Mouse (Mus musculus) CH12.LX (cell line): ENCODE results near the gene Tnfrsf18. TPM values are rescaled to one million over a fixed set of nuclear protein-coding genes. Genes with fewer than 3 reads are reported as not detected.
A peak's percentile ranks its signal among the peaks of the same experiment; 100 is the strongest.

ENCODE experiments used
- DNase-seq: peaks from one replicate; pipeline ENCODE4 v3.0.0-alpha.2; 2013; ENCODE audit errors: extremely low read depth
- H3K27ac ChIP-seq: 2 replicates; pipeline ENCODE4 v1.5.1; 2012; ENCODE audit warnings: low read depth, mild to moderate bottlenecking, control low read depth, moderate library complexity; ENCODE audit not compliant: insufficient read depth
- H3K27me3 ChIP-seq: replicated peaks from 2 replicates; pipeline ENCODE3; 2012; ENCODE audit warnings: inconsistent platforms
- H3K36me3 ChIP-seq, 2 experiments: replicated peaks in 1 of 2; 2 replicates each; pipeline versions ENCODE3 to v1.6.1; 2012; ENCODE audit warnings: inconsistent platforms in 1 of 2, low read length in 1 of 2, mild to moderate bottlenecking in 1 of 2, mixed read lengths in 1 of 2, moderate library complexity in 1 of 2; ENCODE audit not compliant: control insufficient read depth in 1 of 2, insufficient read depth in 1 of 2
- H3K4me1 ChIP-seq, 2 experiments: 2 replicates each; pipeline ENCODE4 v1.6.1; 2012; ENCODE audit warnings: inconsistent platforms in 1 of 2, moderate library complexity in 1 of 2; ENCODE audit not compliant: insufficient read depth in 2 of 2, control insufficient read depth in 1 of 2
- H3K4me2 ChIP-seq: 2 replicates; pipeline ENCODE4 v1.6.1; 2012; ENCODE audit warnings: low read depth, mild to moderate bottlenecking, control low read depth; ENCODE audit not compliant: poor library complexity, insufficient read depth, severe bottlenecking
- H3K4me3 ChIP-seq, 3 experiments: fragments of 150-350 bp in 1 of 3; sonication (generic) in 1 of 3; replicated peaks in 1 of 3; 2 replicates each; pipeline versions ENCODE3 to v1.5.1; 2011 to 2012; ENCODE audit warnings: low read depth in 2 of 3, low read length in 2 of 3, mild to moderate bottlenecking in 2 of 3, moderate library complexity in 2 of 3, control low read depth in 1 of 3, improper control_type of control experiment in 1 of 3, inconsistent platforms in 1 of 3, mixed read lengths in 1 of 3; ENCODE audit not compliant: poor library complexity in 1 of 3
- H3K79me2 ChIP-seq: replicated peaks from 2 replicates; pipeline ENCODE4 v1.6.1; 2012; ENCODE audit warnings: mild to moderate bottlenecking, moderate library complexity; ENCODE audit not compliant: control insufficient read depth, poor library complexity, insufficient read depth, severe bottlenecking; ENCODE audit errors: extremely low read depth
- H3K9ac ChIP-seq: 2 replicates; pipeline ENCODE4 v1.6.1; 2012; ENCODE audit warnings: low read depth, mild to moderate bottlenecking, control low read depth, moderate library complexity; ENCODE audit not compliant: insufficient read depth
- H3K9me3 ChIP-seq: replicated peaks from 2 replicates; pipeline ENCODE3; 2012; ENCODE audit warnings: low read length, inconsistent platforms, mixed read lengths
- BHLHE40 ChIP-seq: IDR thresholded peaks from 2 replicates; pipeline ENCODE4 v1.6.1; 2011; ENCODE audit warnings: mild to moderate bottlenecking, low read depth, low read length, improper control_type of control experiment
- CHD1 ChIP-seq: IDR thresholded peaks from 2 replicates; pipeline ENCODE4 v1.6.1; 2012; ENCODE audit warnings: low read depth, low read length, improper control_type of control experiment, inconsistent platforms
- CHD2 ChIP-seq: IDR thresholded peaks from 2 replicates; pipeline ENCODE4 v1.6.1; 2011; ENCODE audit warnings: low read length, improper control_type of control experiment
- CTCF ChIP-seq, 2 experiments: IDR thresholded peaks in 1 of 2; conservative IDR thresholded peaks in 1 of 2; 2 replicates each; pipeline ENCODE4 v1.5.1; 2011 to 2012; ENCODE audit warnings: low read depth in 2 of 2, low read length in 2 of 2, improper control_type of control experiment in 1 of 2, inconsistent platforms in 1 of 2, mild to moderate bottlenecking in 1 of 2, moderate library complexity in 1 of 2
- E2F4 ChIP-seq: IDR thresholded peaks from 2 replicates; pipeline ENCODE4 v1.6.1; 2011; ENCODE audit warnings: low read depth, low read length, improper control_type of control experiment; ENCODE audit not compliant: insufficient replicate concordance
- ELF1 ChIP-seq: IDR thresholded peaks from 2 replicates; pipeline ENCODE4 v1.6.1; 2014; ENCODE audit warnings: low read depth, mild to moderate bottlenecking, inconsistent platforms, low read length, improper control_type of control experiment
- EP300 ChIP-seq: IDR thresholded peaks from 2 replicates; pipeline ENCODE4 v1.6.1; 2011; ENCODE audit warnings: low read length, improper control_type of control experiment
- ETS1 ChIP-seq: conservative IDR thresholded peaks from 2 replicates; pipeline ENCODE4 v1.6.1; 2012; ENCODE audit warnings: low read depth, mild to moderate bottlenecking, inconsistent platforms, low read length, improper control_type of control experiment, moderate library complexity
- GABPA ChIP-seq: IDR thresholded peaks from 2 replicates; pipeline ENCODE4 v1.6.1; 2012; ENCODE audit warnings: low read depth, low read length, improper control_type of control experiment, inconsistent platforms; ENCODE audit not compliant: insufficient replicate concordance
- HCFC1 ChIP-seq: IDR thresholded peaks from 2 replicates; pipeline ENCODE4 v1.6.1; 2012; ENCODE audit warnings: low read depth, mild to moderate bottlenecking, inconsistent platforms, low read length, improper control_type of control experiment
- IRF4 ChIP-seq: IDR thresholded peaks from 2 replicates; pipeline ENCODE4 v1.6.1; 2014; ENCODE audit warnings: low read depth, mild to moderate bottlenecking, inconsistent platforms, low read length, improper control_type of control experiment
- JUN ChIP-seq: IDR thresholded peaks from 2 replicates; pipeline ENCODE4 v1.6.1; 2011; ENCODE audit warnings: low read depth, mild to moderate bottlenecking, low read length, improper control_type of control experiment, moderate library complexity; ENCODE audit not compliant: insufficient read depth
- JUND ChIP-seq: conservative IDR thresholded peaks from 2 replicates; pipeline ENCODE4 v1.6.1; 2011; ENCODE audit warnings: low read depth, low read length, improper control_type of control experiment
- KAT2A ChIP-seq: IDR thresholded peaks from 2 replicates; pipeline ENCODE4 v1.6.1; 2012; ENCODE audit warnings: low read length, improper control_type of control experiment, inconsistent platforms; ENCODE audit not compliant: insufficient replicate concordance
- MAFK ChIP-seq: IDR thresholded peaks from 2 replicates; pipeline ENCODE4 v1.6.1; 2011; ENCODE audit warnings: low read length, improper control_type of control experiment; ENCODE audit not compliant: insufficient replicate concordance
- MAX ChIP-seq: IDR thresholded peaks from 2 replicates; pipeline ENCODE4 v1.6.1; 2011; ENCODE audit warnings: low read length, improper control_type of control experiment
- MAZ ChIP-seq: IDR thresholded peaks from 2 replicates; pipeline ENCODE4 v1.6.1; 2012; ENCODE audit warnings: low read depth, mild to moderate bottlenecking, inconsistent platforms, low read length, improper control_type of control experiment, moderate library complexity
- MEF2A ChIP-seq: IDR thresholded peaks from 2 replicates; pipeline ENCODE4 v1.6.1; 2014; ENCODE audit warnings: low read depth, mild to moderate bottlenecking, inconsistent platforms, low read length, improper control_type of control experiment, borderline replicate concordance
- MXI1 ChIP-seq: IDR thresholded peaks from 2 replicates; pipeline ENCODE4 v1.6.1; 2011; ENCODE audit warnings: mild to moderate bottlenecking, low read depth, low read length, improper control_type of control experiment
- MYC ChIP-seq: IDR thresholded peaks from 2 replicates; pipeline ENCODE4 v1.6.1; 2011; ENCODE audit warnings: low read depth, mild to moderate bottlenecking, improper control_type of control experiment, low read length
- NELFE ChIP-seq: IDR thresholded peaks from 2 replicates; pipeline ENCODE4 v1.6.1; 2011; ENCODE audit warnings: low read depth, low read length, improper control_type of control experiment
- NRF1 ChIP-seq: IDR thresholded peaks from 2 replicates; pipeline ENCODE4 v1.6.1; 2014; ENCODE audit warnings: low read depth, mild to moderate bottlenecking, inconsistent platforms, low read length, improper control_type of control experiment, moderate library complexity
- PAX5 ChIP-seq: IDR thresholded peaks from 2 replicates; pipeline ENCODE4 v1.6.1; 2012; ENCODE audit warnings: low read length, inconsistent platforms, mixed read lengths
- POLR2A ChIP-seq: IDR thresholded peaks from 2 replicates; pipeline ENCODE4 v1.6.1; 2011; ENCODE audit warnings: low read depth, mild to moderate bottlenecking, improper control_type of control experiment, low read length
- POLR2AphosphoS2 ChIP-seq: IDR thresholded peaks from 2 replicates; pipeline ENCODE4 v1.6.1; 2011; ENCODE audit warnings: low read depth, low read length, improper control_type of control experiment
- RAD21 ChIP-seq: IDR thresholded peaks from 2 replicates; pipeline ENCODE4 v1.6.1; 2011; ENCODE audit warnings: low read depth, mild to moderate bottlenecking, low read length, improper control_type of control experiment, moderate library complexity
- RCOR1 ChIP-seq: conservative IDR thresholded peaks from 2 replicates; pipeline ENCODE4 v1.6.1; 2012; ENCODE audit warnings: low read depth, mild to moderate bottlenecking, inconsistent platforms, low read length, improper control_type of control experiment
- SIN3A ChIP-seq: IDR thresholded peaks from 2 replicates; pipeline ENCODE4 v1.6.1; 2012; ENCODE audit warnings: low read length, improper control_type of control experiment, inconsistent platforms
- SMC3 ChIP-seq: IDR thresholded peaks from 2 replicates; pipeline ENCODE4 v1.6.1; 2011; ENCODE audit warnings: low read depth, low read length, improper control_type of control experiment
- TBP ChIP-seq: conservative IDR thresholded peaks from 2 replicates; pipeline ENCODE4 v1.6.1; 2011; ENCODE audit warnings: low read depth, low read length, improper control_type of control experiment
- TCF12 ChIP-seq: IDR thresholded peaks from 2 replicates; pipeline ENCODE4 v1.6.1; 2014; ENCODE audit warnings: low read depth, mild to moderate bottlenecking, inconsistent platforms, low read length, improper control_type of control experiment
- UBTF ChIP-seq: IDR thresholded peaks from 2 replicates; pipeline ENCODE4 v1.6.1; 2012; ENCODE audit warnings: low read depth, mild to moderate bottlenecking, inconsistent platforms, low read length, improper control_type of control experiment, moderate library complexity
- USF1 ChIP-seq: IDR thresholded peaks from 2 replicates; pipeline ENCODE4 v1.6.1; 2014; ENCODE audit warnings: low read depth, mild to moderate bottlenecking, inconsistent platforms, low read length, improper control_type of control experiment
- USF2 ChIP-seq: conservative IDR thresholded peaks from 2 replicates; pipeline ENCODE4 v1.6.1; 2011; ENCODE audit warnings: low read depth, low read length, improper control_type of control experiment
- ZC3H11A ChIP-seq: IDR thresholded peaks from 2 replicates; pipeline ENCODE4 v1.6.1; 2012; ENCODE audit warnings: low read depth, mild to moderate bottlenecking, inconsistent platforms, low read length, improper control_type of control experiment
- ZKSCAN1 ChIP-seq: IDR thresholded peaks from 2 replicates; pipeline ENCODE4 v1.6.1; 2012; ENCODE audit warnings: low read depth, inconsistent platforms, low read length, improper control_type of control experiment, borderline replicate concordance
- ZMIZ1 ChIP-seq: IDR thresholded peaks from 2 replicates; pipeline ENCODE4 v1.6.1; 2012; ENCODE audit warnings: low read depth, mild to moderate bottlenecking, inconsistent platforms, low read length, improper control_type of control experiment
- ZNF384 ChIP-seq: IDR thresholded peaks from 2 replicates; pipeline ENCODE4 v1.6.1; 2012; ENCODE audit warnings: low read depth, low read length, improper control_type of control experiment, inconsistent platforms
- dilution Hi-C: fragments of 300-500 bp; cut with MboI; formaldehyde crosslinking; loops from 2 replicates; pipeline ENCODE4 v1.14.3; 2020; ENCODE audit warnings: low sequenced_read_pairs; ENCODE audit not compliant: extremely low pct_unique_long_range_greater_than_20kb, extremely low pct_ligation_motif_present
- in situ Hi-C: fragments of 300-500 bp; cut with MboI; formaldehyde crosslinking; loops from 3 replicates; pipeline ENCODE4 v1.14.3; 2019; ENCODE audit warnings: low sequenced_read_pairs, low pct_ligation_motif_present, low pct_unique_long_range_greater_than_20kb, mixed read lengths
- polyA plus RNA-seq: library from polyadenylated mRNA; unstranded; fragments of >175 nt; gene quantifications from 2 replicates; pipeline ENCODE4 v1.2.1, GENCODE M21; 2012; ENCODE audit warnings: low read depth; ENCODE audit not compliant: insufficient read length
- total RNA-seq, 2 experiments: library from RNA; depleted of rRNA; stranded (reverse); fragments of 300-350 nt in 1 of 2; fragments of >200 nt in 1 of 2; gene quantifications; 2 replicates each; pipeline ENCODE4 v1.2.3; 2012 to 2014

Tnfrsf18 gene
- total and polyA plus RNA-seq, 3 experiments: 48.4 to 76.1 (median 50.7) TPM

DNA sequence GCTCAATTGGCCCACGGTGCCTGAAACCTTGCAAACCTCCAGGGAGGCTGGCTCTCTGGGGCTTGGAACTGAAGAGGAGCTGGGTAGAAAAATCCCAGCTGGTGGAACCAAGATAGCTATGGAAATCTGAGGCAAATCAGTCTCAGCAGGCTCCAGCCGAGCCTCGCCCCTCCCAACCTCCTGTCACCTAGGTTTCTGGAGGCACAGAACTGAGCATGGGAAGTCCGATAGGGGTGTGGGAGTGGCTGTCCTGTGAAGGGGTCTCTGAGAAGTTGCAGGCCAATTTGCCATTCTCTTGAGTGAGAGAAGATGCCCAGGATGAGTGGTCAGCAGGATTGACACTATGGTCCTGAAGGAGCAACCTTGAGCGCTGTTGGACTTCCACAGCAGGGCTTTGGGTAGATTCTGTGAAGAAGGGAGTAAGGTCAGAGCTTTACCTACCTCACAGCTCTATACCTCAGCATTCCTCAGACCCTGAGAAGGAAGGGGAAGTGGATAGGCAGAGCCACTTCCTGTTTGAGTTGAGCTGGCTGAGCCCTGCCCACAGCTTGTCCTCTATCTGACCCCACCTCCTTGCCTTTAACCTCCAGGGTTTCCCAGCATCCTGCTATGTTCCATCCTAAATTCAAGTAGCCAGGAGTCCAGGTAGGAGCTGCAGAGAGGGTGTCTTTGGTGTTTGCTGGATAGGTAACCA, 41.4 kb downstream of the Tnfrsf18 start:
- dilution Hi-C loops (no loop called here), in situ Hi-C loops (no loop called here)
- H3K4me1 ChIP-seq: peaks cover 19 to 71% of the 10 kb centered on the region in 2 experiments
- H3K79me2 ChIP-seq: no peaks in the 10 kb centered on the region
- H3K4me2 ChIP-seq: peak overlapping the region; percentile 81
- H3K4me3 ChIP-seq: peak overlapping the region; percentile 62 to 74 (median 63)
- DNase-seq: peak; percentile 59
- no peaks in the 10 kb centered on the region for H3K27me3 ChIP-seq
- H3K9me3 ChIP-seq: no peaks in the 10 kb centered on the region
- peaks cover 0 to 23% of the 10 kb centered on the region in 2 experiments for H3K36me3 ChIP-seq
- TF ChIP-seq POLR2AphosphoS2 (no peak), EP300 (peak; percentile 28; the same call in 1 of the 2 replicates), ZNF384 (no peak), KAT2A (no peak), JUN (no peak), USF2 (no peak), USF1 (no peak), CHD1 (no peak), TCF12 (peak; percentile 55), PAX5 (no peak), E2F4 (no peak), ZKSCAN1 (no peak), ZC3H11A (no peak), BHLHE40 (no peak), TBP (0 out of 2 replicates have a peak, but pooled peaks have one; percentile 57), NRF1 (no peak), MAZ (no peak), RCOR1 (no peak), ZMIZ1 (peak; percentile 30; the same call in 1 of the 2 replicates), POLR2A (peak; percentile 66), GABPA (no peak), SMC3 (no peak), ELF1 (peak; percentile 88), JUND (no peak), CTCF (conservative IDR thresholded peaks at IDR 0.05 in 1 of 2, IDR thresholded peaks at IDR 0.05 in 1 of 2; ENCODE audit: low read depth in 2 of 2, low read length in 2 of 2) (no peak), MEF2A (no peak), MYC (no peak), HCFC1 (peak; percentile 62), IRF4 (no peak), CHD2 (no peak), RAD21 (no peak), ETS1 (no peak), UBTF (no peak), MAFK (no peak), MAX (no peak), SIN3A (0 out of 2 replicates have a peak, but pooled peaks have one; percentile 25), MXI1 (no peak), NELFE (peak; percentile 70; the same call in 1 of the 2 replicates)
- TF ChIP-seq, all 38 proteins: peak for 9
- H3K27ac ChIP-seq: peak overlapping the region; percentile 70
- peak overlapping the region; percentile 88 for H3K9ac ChIP-seq
